Mouse (Mus musculus) brain, adult 10 weeks (tissue): ENCODE measurements around the gene Mdga1. TPM values are rescaled to one million over a fixed set of nuclear protein-coding genes. Genes with fewer than 3 reads are reported as not detected.

Experiments
- polyA plus RNA-seq: library from polyadenylated mRNA; stranded (reverse); fragments of 350-450 nt; fragmentation: Illumina TruSeq; extraction: RNeasy Lipid Tissue Mini Kit (QIAGEN cat#74804); gene quantifications from one replicate; pipeline ENCODE4 v1.2.3, GENCODE M21; 2015; ENCODE audit warnings: low read depth, low replicate concordance

Gene Mdga1
- 8.6 TPM for polyA plus RNA-seq

GRCm38 (mm10) chr17:29970037-29970555 is at the start of gene Mdga1:
Gene Mdga1, minus strand, starts transcription at chr17:29970087.

GRCm38 (mm10) chr17:30004203-30005102 is 34.6 kb upstream of the Mdga1 start, which contains the start of gene Zfand3:
Gene Zfand3, plus strand, starts transcription at chr17:30004733.

Other genes with a start within 250 kb of the Mdga1 start
- gene Zfand3, start 34.6 kb upstream of the Mdga1 start, polyA plus RNA-seq, result 97.0 TPM